Mouse (Mus musculus) embryonic facial prominence, embryonic 12.5 days (tissue): ENCODE measurements around the gene H1foo. TPM values are rescaled to one million over a fixed set of nuclear protein-coding genes. Genes with fewer than 3 reads are reported as not detected.

Experiments
- ATAC-seq: fragments of 200-750 bp; cut with Nextera tagmentation; 2 replicates; pipeline ENCODE4 v1.8.0; 2017; ENCODE audit not compliant: insufficient number of reproducible peaks, insufficient read depth, low FRiP score, low TSS enrichment
- H3K27ac ChIP-seq: fragments of 300-500 bp; sonication (generic); 2 replicates; pipeline ENCODE4 v1.5.1; 2016; ENCODE audit warnings: mild to moderate bottlenecking
- H3K27me3 ChIP-seq: fragments of 300-500 bp; sonication (generic); 2 replicates; pipeline ENCODE4 v1.6.1; 2016; ENCODE audit warnings: mild to moderate bottlenecking, moderate library complexity
- H3K36me3 ChIP-seq: fragments of 300-500 bp; sonication (generic); 2 replicates; pipeline ENCODE4 v1.6.1; 2016; ENCODE audit warnings: mild to moderate bottlenecking
- H3K4me1 ChIP-seq: fragments of 300-500 bp; sonication (generic); 2 replicates; pipeline ENCODE4 v1.6.1; 2016
- H3K4me2 ChIP-seq: fragments of 300-500 bp; sonication (generic); replicated peaks from 2 replicates; pipeline ENCODE4 v1.6.1; 2016; ENCODE audit warnings: mild to moderate bottlenecking, moderate library complexity
- H3K4me3 ChIP-seq: fragments of 300-500 bp; sonication (generic); 2 replicates; pipeline ENCODE4 v1.5.1; 2016; ENCODE audit warnings: mild to moderate bottlenecking
- H3K9ac ChIP-seq: fragments of 300-500 bp; sonication (generic); 2 replicates; pipeline ENCODE4 v1.6.1; 2016; ENCODE audit warnings: mild to moderate bottlenecking, moderate library complexity
- H3K9me3 ChIP-seq: fragments of 300-500 bp; sonication (generic); 2 replicates; pipeline ENCODE4 v1.6.1; 2016; ENCODE audit warnings: mild to moderate bottlenecking, moderate library complexity
- WGBS: fragments of 180-500 bp; shearing (Covaris S2); methylation state at CpG from one replicate; pipeline ENCODE4 v1.1.7; 2016; 5-methylcytosine and 5-hydroxymethylcytosine counted together
- polyA plus RNA-seq: library from polyadenylated mRNA; unstranded; fragments of >200 nt; fragmentation: Nextera tagmentation; extraction: Ambion mirVana; gene quantifications from 2 replicates; pipeline ENCODE4 v1.2.1, GENCODE M21; 2016

H1foo gene
- polyA plus RNA-seq, 1 experiment from 2014 or later = not detected

DNA sequence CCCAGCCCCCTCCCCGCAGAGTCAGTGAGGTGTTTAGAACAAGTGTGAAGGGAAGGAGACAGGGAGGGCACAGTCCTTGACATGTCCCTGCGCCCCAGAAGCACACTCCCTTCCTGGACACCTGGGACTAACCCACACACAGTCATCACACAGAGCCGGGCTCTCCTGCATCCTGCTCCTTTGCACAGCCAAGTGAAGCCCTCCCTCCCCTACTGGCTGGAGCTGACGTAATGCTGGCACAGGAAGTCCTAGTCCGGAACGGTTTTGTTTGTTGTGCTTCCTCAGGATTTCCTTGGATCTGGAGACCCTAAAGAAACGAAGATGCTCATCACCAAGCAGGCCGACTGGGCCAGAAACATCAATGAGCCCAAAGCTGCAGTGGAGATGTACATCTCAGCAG is 34.8 kb upstream of the H1foo start:
- Histone ChIP-seq H3K27me3 (no peaks in the 10 kb centered on the region), H3K9me3 (no peaks in the 10 kb centered on the region), H3K4me1 (peaks cover 4% of the 10 kb centered on the region; the same call in 1 of the 2 replicates), H3K4me2 (no peak overlapping the region), H3K4me3 (no peak overlapping the region), H3K36me3 (peaks cover 36% of the 10 kb centered on the region), H3K9ac (no peak overlapping the region), H3K27ac (no peak overlapping the region; the same call in 1 of the 2 replicates)
- peak; percentile 23; the same call in 1 of the 2 replicates for ATAC-seq
- 54% methylated on average over 8 of the region's 8 CpGs for WGBS

DNA sequence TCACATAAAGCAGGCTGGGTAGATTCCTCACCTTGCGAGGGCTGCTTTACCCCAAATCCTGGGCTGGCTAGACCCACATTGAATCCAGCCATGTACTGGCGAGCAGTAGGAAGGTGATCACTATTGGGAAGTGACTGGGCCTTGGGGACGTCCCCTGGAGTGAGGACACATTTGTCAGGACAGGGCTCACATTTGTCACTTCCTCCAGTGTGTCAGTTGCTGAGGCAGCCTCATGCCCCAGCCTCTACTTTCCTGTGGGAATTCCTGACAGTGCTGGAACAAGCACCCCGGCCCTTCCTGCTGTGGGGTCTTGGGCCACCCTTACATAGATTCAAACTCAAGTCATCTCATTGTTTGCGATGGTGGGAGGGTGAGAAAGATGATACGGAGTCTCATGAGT is 33.0 kb upstream of the H1foo start:
- peaks cover 22% of the 10 kb centered on the region for H3K36me3 ChIP-seq
- no peak overlapping the region for H3K9ac ChIP-seq
- peaks cover 4% of the 10 kb centered on the region; the same call in 1 of the 2 replicates for H3K4me1 ChIP-seq
- H3K27me3 ChIP-seq = no peaks in the 10 kb centered on the region
- WGBS = 79% methylated on average over 6 of the region's 6 CpGs
- H3K27ac ChIP-seq = no peak overlapping the region
- ATAC-seq = no peak
- H3K4me2 ChIP-seq = no peak overlapping the region
- H3K4me3 ChIP-seq = no peak overlapping the region
- H3K9me3 ChIP-seq = no peaks in the 10 kb centered on the region

DNA sequence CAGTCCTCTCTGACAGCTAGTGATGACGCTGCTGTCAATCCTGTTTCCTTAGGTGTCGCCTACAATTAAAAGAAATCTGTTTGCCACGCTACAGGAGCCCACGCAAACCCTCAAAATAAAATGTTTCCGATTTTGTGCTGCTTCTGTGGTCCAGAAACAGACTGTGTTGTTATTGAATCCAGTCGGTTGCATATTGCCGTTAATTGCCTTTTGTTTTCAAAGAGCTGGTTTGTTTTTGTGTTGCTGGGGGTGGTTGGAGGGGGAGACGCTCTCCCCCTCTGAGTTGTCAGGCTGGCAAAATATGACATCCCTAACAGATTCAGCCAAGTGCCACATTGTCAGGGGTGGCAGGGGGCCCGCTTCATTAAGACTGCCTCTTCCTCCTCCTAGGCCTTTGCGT is 31.3 kb upstream of the H1foo start:
- H3K27ac ChIP-seq = no peak overlapping the region

DNA sequence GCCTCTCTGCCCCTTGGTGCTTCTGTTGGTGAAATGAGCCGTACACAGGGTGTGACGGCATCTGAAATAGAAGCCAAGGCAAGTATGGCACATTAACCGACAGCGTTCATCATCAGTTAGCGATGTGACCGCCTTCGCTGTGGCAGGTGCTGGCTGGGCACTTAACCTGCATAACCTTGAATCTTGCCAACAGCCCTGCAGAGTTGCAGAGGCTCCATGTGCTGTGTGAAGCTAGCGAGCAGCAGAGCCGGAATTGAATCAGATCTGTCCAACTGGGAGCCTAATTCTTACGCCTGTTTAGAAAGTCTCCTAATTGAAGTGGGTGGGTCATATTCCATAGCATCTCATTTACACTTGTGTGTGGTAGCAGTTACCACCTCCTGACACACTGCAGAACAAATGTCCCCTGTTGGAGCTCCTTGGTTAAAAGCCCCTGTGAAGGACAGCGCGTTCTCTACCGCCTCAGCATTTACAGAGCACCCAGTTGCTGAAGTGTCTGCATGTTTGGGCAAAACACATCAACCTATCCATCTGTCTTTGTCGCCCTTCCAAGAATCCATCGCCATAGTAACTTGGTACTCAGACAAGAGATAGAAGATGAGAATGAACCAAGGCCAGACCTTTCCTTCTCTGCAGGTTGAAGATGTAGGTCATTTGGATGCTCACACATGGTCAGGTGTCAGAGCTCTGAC is 30.1 kb upstream of the H1foo start:
- Histone ChIP-seq H3K9me3 (no peaks in the 10 kb centered on the region), H3K27ac (no peak overlapping the region), H3K27me3 (no peaks in the 10 kb centered on the region), H3K4me1 (peaks cover 1% of the 10 kb centered on the region; the same call in 1 of the 2 replicates), H3K4me2 (no peak overlapping the region), H3K36me3 (peaks cover 14% of the 10 kb centered on the region; the same call in 1 of the 2 replicates), H3K9ac (no peak overlapping the region), H3K4me3 (no peak overlapping the region)
- 90% methylated on average over 15 of the region's 15 CpGs for WGBS
- ATAC-seq = no peak

More for the DNA sequence above, 31.3 kb upstream of the H1foo start:
- ATAC-seq = no peak
- no peak overlapping the region for H3K9ac ChIP-seq
- no peak overlapping the region for H3K4me2 ChIP-seq
- H3K4me3 ChIP-seq = no peak overlapping the region
- H3K36me3 ChIP-seq = peaks cover 13% of the 10 kb centered on the region; the same call in 1 of the 2 replicates
- 79% methylated on average over 10 of the region's 10 CpGs for WGBS
- peaks cover 4% of the 10 kb centered on the region; the same call in 1 of the 2 replicates for H3K4me1 ChIP-seq
- no peaks in the 10 kb centered on the region for H3K9me3 ChIP-seq
- no peaks in the 10 kb centered on the region for H3K27me3 ChIP-seq

DNA sequence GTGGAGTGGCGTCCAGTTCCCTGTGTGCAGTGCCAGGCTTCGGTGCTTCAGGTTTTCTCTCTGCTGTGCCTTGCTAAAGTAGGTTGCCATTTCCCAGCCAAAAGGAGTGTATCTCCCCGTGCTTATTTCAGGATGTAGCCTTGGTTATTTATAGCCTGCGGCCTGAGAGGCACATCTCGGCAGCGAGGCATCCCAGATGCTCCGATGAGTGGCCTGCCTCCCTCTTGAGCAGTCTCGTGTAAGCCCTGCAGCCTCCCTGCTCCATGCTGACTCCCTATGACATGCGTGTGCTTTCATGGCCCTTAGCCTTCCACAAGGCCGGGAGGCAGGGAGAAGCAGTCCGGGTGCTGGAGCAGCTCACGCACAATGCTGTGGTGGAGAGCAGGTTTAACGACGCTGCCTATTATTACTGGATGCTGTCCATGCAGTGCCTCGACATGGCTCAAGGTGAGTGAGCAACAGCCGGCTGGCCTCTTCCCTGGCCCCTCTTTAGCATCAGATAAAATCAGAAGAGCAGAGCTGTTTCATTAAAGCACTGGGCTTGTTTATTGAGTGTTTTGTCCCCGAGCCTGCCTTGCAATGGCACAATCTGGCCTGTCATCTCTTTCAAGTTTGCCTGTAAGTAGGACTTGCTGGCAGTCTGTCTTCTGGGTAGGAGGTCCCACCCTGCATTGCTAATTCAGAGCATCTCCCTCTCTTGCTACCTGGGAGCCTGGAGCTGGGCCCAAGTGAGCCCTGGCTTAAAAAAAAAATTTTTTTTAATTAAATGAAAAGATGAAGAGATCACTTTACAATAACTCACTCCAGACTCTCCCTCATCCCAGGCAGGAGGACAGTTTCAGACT is 28.9 kb upstream of the H1foo start:
- Histone ChIP-seq H3K4me1 (no peaks in the 10 kb centered on the region), H3K4me3 (no peak overlapping the region), H3K27me3 (no peaks in the 10 kb centered on the region), H3K9ac (no peak overlapping the region), H3K4me2 (no peak overlapping the region), H3K9me3 (no peaks in the 10 kb centered on the region), H3K27ac (no peak overlapping the region), H3K36me3 (peaks cover 12% of the 10 kb centered on the region; the same call in 1 of the 2 replicates)
- ATAC-seq = no peak
- WGBS = 73% methylated on average over 17 of the region's 17 CpGs

DNA sequence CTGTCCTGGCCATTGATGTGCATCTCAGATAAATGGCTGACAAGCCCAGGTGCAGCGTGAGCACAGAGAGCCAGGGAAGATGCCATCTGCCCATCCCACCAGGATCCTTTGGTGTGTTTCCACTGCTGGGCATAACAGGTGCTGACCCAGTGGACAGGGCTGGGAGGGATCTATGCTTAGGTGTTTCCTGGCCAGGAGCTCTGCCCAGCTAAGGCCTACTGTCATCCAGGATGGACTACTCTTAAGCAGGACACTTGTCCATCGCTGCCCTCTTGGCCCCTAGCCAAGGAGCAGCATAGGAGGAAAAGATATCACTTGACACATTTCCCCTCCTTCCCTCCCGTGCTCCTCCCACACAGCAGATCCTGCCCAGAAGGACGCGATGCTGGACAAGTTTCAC is 28.1 kb upstream of the H1foo start:
- Histone ChIP-seq H3K4me1 (no peaks in the 10 kb centered on the region), H3K9ac (no peak overlapping the region), H3K4me3 (no peak overlapping the region), H3K36me3 (0 out of 2 replicates have a peak, but pooled peaks cover 12% of the 10 kb centered on the region), H3K9me3 (no peaks in the 10 kb centered on the region), H3K4me2 (no peak overlapping the region), H3K27me3 (no peaks in the 10 kb centered on the region), H3K27ac (no peak overlapping the region)
- 84% methylated on average over 5 of the region's 5 CpGs for WGBS
- ATAC-seq = no peak

DNA sequence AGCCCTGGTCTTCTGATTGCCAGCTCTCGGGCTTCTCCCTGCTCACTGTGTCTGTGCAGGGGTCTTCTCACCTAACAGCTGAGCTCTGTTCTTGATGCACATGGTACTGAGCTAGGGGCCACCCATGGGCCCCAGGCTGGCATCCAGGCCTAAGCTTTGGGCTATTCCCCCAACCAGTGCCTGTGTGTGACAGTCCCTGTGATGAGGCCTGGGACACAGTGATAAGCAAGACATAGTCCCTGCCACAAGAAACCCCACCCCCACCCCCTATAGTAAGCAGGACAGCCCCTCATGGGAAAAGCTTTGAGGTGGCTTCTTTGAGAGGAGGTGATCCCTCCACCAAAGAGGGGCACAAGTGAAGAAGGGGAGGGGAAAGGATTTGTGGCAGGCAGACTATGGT is 26.1 kb upstream of the H1foo start:
- 86% methylated on average over 1 of the region's 1 CpGs for WGBS
- Histone ChIP-seq H3K9ac (no peak overlapping the region), H3K9me3 (no peaks in the 10 kb centered on the region), H3K4me1 (no peaks in the 10 kb centered on the region), H3K27ac (no peak overlapping the region), H3K36me3 (0 out of 2 replicates have a peak, but pooled peaks cover 12% of the 10 kb centered on the region), H3K4me3 (no peak overlapping the region), H3K27me3 (no peaks in the 10 kb centered on the region), H3K4me2 (no peak overlapping the region)
- no peak for ATAC-seq

DNA sequence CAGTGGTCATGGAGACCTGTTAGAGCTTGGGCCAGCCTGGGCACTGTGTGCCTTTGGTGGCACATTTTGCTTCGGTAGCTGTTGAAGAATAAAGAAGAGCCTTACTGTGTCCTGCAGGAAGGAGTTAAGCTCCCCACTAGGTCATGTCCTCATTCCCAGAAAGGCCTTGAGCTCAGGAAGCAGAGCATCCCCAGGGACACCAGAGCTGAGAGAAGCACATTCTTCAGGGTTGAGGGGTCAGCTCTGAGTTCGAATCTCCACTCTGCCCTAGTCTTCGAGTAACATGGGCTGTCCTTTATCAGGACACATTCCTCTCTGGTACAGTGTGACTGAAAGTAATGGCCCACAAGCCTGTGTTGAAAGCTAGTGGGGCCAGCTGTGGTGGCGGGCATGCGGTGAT is 24.9 kb upstream of the H1foo start:
- Histone ChIP-seq H3K9me3 (no peaks in the 10 kb centered on the region), H3K36me3 (0 out of 2 replicates have a peak, but pooled peaks cover 13% of the 10 kb centered on the region), H3K4me1 (0 out of 2 replicates have a peak, but pooled peaks cover 3% of the 10 kb centered on the region), H3K4me2 (no peak overlapping the region), H3K9ac (no peak overlapping the region), H3K27ac (no peak overlapping the region), H3K27me3 (no peaks in the 10 kb centered on the region), H3K4me3 (no peak overlapping the region)
- 84% methylated on average over 5 of the region's 5 CpGs for WGBS
- ATAC-seq = no peak

DNA sequence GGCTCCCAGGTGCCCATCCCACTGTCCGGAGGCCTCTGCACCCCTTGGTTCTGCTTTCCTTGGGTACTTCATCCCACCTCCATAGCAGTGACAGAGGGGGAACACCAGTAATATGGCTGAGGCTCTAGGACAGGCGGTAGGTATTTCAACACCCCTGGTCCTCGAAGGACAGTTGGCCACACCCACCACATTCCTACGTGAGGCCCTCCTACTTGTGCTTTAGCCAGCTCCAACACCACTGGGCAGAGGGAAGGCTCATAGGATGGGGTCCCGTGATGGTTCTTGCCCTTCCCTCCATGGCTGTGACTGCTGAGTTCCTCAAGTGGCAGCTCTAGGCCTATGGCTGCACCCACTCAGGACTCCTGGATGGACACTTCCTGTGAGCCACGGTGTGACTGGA is 19.9 kb upstream of the H1foo start:
- Histone ChIP-seq H3K27ac (no peak overlapping the region; the same call in 1 of the 2 replicates), H3K4me2 (no peak overlapping the region), H3K4me1 (peaks cover 25% of the 10 kb centered on the region), H3K4me3 (no peak overlapping the region), H3K27me3 (no peaks in the 10 kb centered on the region), H3K9ac (no peak overlapping the region), H3K9me3 (no peaks in the 10 kb centered on the region), H3K36me3 (0 out of 2 replicates have a peak, but pooled peaks cover 6% of the 10 kb centered on the region)
- WGBS = 42% methylated on average over 6 of the region's 6 CpGs
- ATAC-seq = no peak

DNA sequence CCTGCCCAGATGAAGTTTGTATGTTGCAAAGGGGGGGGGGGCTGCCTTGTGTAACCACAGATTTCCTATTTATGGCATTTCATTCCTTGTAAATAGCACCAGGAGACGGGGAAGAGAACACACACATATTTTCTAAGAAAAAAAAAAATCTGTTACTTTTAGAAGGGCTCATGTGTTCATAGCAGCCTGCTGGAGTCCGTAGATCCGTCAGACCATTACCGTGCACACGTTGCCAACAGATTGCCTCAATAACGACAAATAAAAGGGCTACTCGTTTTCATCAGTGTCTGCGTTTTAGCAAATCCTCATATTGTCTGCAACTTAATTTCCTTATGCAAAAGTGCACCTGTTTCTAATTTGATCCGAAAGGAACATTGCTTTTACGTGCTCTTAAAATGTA is 18.3 kb upstream of the H1foo start:
- Histone ChIP-seq H3K4me2 (no peak overlapping the region), H3K4me3 (no peak overlapping the region), H3K9ac (no peak overlapping the region), H3K4me1 (peaks cover 25% of the 10 kb centered on the region), H3K27me3 (no peaks in the 10 kb centered on the region), H3K9me3 (no peaks in the 10 kb centered on the region), H3K36me3 (0 out of 2 replicates have a peak, but pooled peaks cover 3% of the 10 kb centered on the region), H3K27ac (peak overlapping the region; percentile 54; the same call in 1 of the 2 replicates)
- 46% methylated on average over 10 of the region's 10 CpGs for WGBS
- no peak for ATAC-seq

DNA sequence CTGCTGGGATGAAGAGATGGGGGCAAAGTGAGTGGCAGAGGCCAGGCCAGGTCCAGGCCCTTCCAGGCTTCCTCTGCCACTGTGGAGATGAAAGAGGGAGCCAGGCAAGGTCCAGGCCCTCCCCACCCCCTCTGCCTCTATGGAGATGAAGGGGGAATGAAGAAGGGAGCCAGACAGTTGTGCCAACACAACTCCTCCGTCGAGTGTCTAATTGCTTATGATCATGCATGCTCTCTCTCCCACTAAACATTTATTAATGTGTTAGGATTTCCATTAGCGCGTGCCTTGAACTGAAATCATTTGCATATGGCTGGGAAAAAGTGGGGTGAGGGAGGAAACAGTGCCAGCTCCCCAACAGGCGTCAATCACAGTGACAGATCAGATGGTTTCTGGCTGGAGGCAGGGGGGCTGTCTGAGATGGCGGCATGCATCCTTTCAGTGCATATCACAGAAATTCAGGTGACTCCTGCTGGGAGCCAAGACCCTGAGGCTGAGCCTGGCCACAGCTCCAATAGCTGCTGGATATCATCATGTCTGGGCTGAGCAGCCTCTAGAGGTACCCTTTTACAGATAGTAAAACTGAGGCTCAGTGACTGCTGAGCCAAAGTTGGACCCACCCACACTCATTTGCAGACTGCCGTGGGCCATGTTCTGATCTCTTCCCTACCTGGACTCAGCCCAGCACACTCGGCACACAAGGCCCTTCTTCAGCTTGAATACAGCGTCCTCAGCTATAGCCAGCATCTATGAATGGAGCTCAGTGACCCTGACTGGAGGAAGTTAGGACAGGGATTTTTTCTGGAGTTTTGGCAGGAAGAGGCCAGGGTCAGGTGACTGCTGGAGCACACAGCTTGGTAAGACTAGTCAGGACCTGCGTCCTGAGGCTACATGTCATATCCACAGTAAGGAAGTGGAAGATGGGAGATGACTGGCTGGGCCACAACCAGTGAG is 17.2 kb upstream of the H1foo start:
- WGBS = 74% methylated on average over 10 of the region's 10 CpGs
- no peak overlapping the region for H3K4me2 ChIP-seq
- no peaks in the 10 kb centered on the region for H3K27me3 ChIP-seq
- H3K9me3 ChIP-seq = no peaks in the 10 kb centered on the region
- H3K4me3 ChIP-seq = no peak overlapping the region
- H3K4me1 ChIP-seq = peaks cover 25% of the 10 kb centered on the region
- H3K27ac ChIP-seq = no peak overlapping the region
- H3K9ac ChIP-seq = no peak overlapping the region
- ATAC-seq = 0 out of 2 replicates have a peak, but pooled peaks have one; percentile 9
- 0 out of 2 replicates have a peak, but pooled peaks cover 3% of the 10 kb centered on the region for H3K36me3 ChIP-seq
